Mouse (Mus musculus) midbrain, embryonic 14.5 days (tissue): ENCODE data around the gene Zfp69. TPM values are rescaled to one million over a fixed set of nuclear protein-coding genes. Genes with fewer than 3 reads are reported as not detected.

Experiments used
- ATAC-seq: fragments of 200-750 bp; cut with Nextera tagmentation; 2 replicates; pipeline ENCODE4 v1.8.0; 2017; ENCODE audit warnings: moderate number of reproducible peaks, moderate library complexity; ENCODE audit not compliant: low FRiP score, low TSS enrichment
- DNase-seq: peaks from one replicate; pipeline ENCODE4 v3.0.0-alpha.2; 2015
- H3K27ac ChIP-seq: fragments of 300-500 bp; sonication (generic); replicated peaks from 2 replicates; pipeline ENCODE4 v1.5.1; 2014; ENCODE audit warnings: mild to moderate bottlenecking, low read depth, low read length, moderate library complexity
- H3K27me3 ChIP-seq: fragments of 300-500 bp; sonication (generic); 2 replicates; pipeline ENCODE4 v1.6.1; 2014; ENCODE audit warnings: low read length, control low read depth, mixed read lengths; ENCODE audit not compliant: control insufficient read depth, insufficient read depth
- H3K36me3 ChIP-seq: fragments of 300-500 bp; sonication (generic); 2 replicates; pipeline ENCODE4 v1.6.1; 2014; ENCODE audit warnings: low read length, control low read depth; ENCODE audit not compliant: control insufficient read depth, insufficient read depth
- H3K4me1 ChIP-seq: fragments of 300-500 bp; sonication (generic); 2 replicates; pipeline ENCODE4 v1.6.1; 2014; ENCODE audit warnings: mild to moderate bottlenecking, antibody characterized with exemption, low read length, control low read depth; ENCODE audit not compliant: control insufficient read depth, insufficient read depth
- H3K4me2 ChIP-seq: fragments of 300-500 bp; sonication (generic); 2 replicates; pipeline ENCODE4 v1.6.1; 2014; ENCODE audit warnings: mild to moderate bottlenecking, low read length, moderate library complexity
- H3K4me3 ChIP-seq: fragments of 300-500 bp; sonication (generic); replicated peaks from 2 replicates; pipeline ENCODE4 v1.5.1; 2014; ENCODE audit warnings: low read depth, low read length
- H3K9ac ChIP-seq: fragments of 300-500 bp; sonication (generic); replicated peaks from 2 replicates; pipeline ENCODE4 v1.6.1; 2014; ENCODE audit warnings: mild to moderate bottlenecking, low read length, moderate library complexity
- H3K9me3 ChIP-seq: fragments of 300-500 bp; sonication (generic); 2 replicates; pipeline ENCODE4 v1.6.1; 2016; ENCODE audit warnings: low read length, control low read depth, mixed read lengths; ENCODE audit not compliant: control insufficient read depth
- WGBS: fragments of 180-500 bp; shearing (Covaris S2); extraction: QIAGEN DNeasy Blood & Tissue Kit; methylation state at CpG from one replicate; pipeline ENCODE4 v1.1.7; 2014; 5-methylcytosine and 5-hydroxymethylcytosine counted together
- polyA plus RNA-seq: library from polyadenylated mRNA; unstranded; fragments of >200 nt; fragmentation: Nextera tagmentation; extraction: Ambion mirVana; gene quantifications from 2 replicates; pipeline ENCODE4 v1.2.1, GENCODE M21; 2014

Gene Zfp69
- polyA plus RNA-seq, 1 experiment from 2014 or later, result 6.6 TPM

GRCm38 (mm10) chr4:120914501-120914900, 37.0 kb downstream of the Zfp69 start:
- Histone ChIP-seq H3K36me3 (no peaks in the 10 kb centered on the region), H3K4me1 (no peaks in the 10 kb centered on the region), H3K9ac (no peak overlapping the region), H3K9me3 (no peaks in the 10 kb centered on the region), H3K27me3 (no peaks in the 10 kb centered on the region), H3K4me2 (no peak overlapping the region), H3K27ac (no peak overlapping the region), H3K4me3 (no peak overlapping the region)
- ATAC-seq (no peak), DNase-seq (no peak)
- WGBS, result 78% methylated on average over 4 of the region's 4 CpGs

- 89% methylated on average over 1 of the region's 1 CpGs for WGBS
- no peak for ATAC-seq
- Histone ChIP-seq H3K9me3 (no peaks in the 10 kb centered on the region), H3K36me3 (no peaks in the 10 kb centered on the region), H3K4me1 (no peaks in the 10 kb centered on the region), H3K27ac (no peak overlapping the region), H3K27me3 (no peaks in the 10 kb centered on the region), H3K4me2 (no peak overlapping the region), H3K9ac (no peak overlapping the region), H3K4me3 (no peak overlapping the region)
- DNase-seq, result no peak
Measured at GRCm38 (mm10) chr4:120913861-120914260, 37.6 kb downstream of the Zfp69 start.

DNA sequence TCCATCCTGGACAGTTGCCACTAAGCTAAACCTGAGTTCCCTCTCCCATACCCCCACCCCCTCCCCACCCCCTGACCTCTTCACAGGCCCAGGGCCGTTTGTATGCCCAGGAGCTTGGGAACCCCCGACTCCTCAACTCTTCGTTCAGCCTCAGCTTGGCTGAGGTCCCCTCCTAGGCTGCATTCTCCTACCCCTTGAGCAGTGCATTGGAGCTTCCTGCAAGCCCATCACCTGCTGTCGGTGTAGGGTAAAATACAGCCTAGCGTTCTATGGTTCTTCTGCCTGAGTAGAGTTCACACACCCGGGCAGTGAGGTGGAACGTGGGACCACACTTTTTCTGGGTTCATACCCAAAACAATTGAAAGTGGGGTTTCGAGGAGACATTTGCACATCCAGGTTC, 38.1 kb downstream of the Zfp69 start:
- no peak overlapping the region for H3K9ac ChIP-seq
- H3K36me3 ChIP-seq, result no peaks in the 10 kb centered on the region
- no peak overlapping the region for H3K4me3 ChIP-seq
- no peak overlapping the region for H3K4me2 ChIP-seq
- no peak for ATAC-seq
- no peaks in the 10 kb centered on the region for H3K9me3 ChIP-seq
- H3K27me3 ChIP-seq, result no peaks in the 10 kb centered on the region
- 73% methylated on average over 8 of the region's 8 CpGs for whole genome bisulfite sequencing
- no peaks in the 10 kb centered on the region for H3K4me1 ChIP-seq
- no peak for DNase-seq
- no peak overlapping the region for H3K27ac ChIP-seq

DNA sequence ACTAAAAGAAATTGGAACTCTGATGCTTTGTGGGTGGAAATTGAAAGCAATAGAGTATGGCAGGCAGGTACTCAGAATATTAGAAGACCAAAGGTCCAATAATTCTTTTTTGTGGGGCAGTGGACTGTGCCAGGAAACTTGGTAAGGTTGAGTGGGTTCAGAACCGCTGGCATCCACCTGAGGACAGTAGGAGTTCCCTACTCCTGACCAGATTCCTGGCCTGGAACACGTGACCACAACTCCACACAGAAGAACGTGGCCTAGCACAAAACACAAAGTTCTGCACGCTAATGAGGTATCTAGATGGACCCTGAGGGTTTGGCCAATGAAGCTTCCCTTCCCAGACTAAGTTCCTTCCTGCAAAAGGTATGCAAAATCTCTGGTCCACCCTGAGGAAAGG, 38.6 kb downstream of the Zfp69 start:
- H3K36me3 ChIP-seq, result no peaks in the 10 kb centered on the region
- no peak for ATAC-seq
- H3K4me2 ChIP-seq, result no peak overlapping the region
- no peak for DNase-seq
- H3K9ac ChIP-seq, result no peak overlapping the region
- no peak overlapping the region for H3K27ac ChIP-seq
- 50% methylated on average over 4 of the region's 4 CpGs for WGBS
- no peaks in the 10 kb centered on the region for H3K9me3 ChIP-seq
- no peaks in the 10 kb centered on the region for H3K4me1 ChIP-seq
- H3K27me3 ChIP-seq, result no peaks in the 10 kb centered on the region
- H3K4me3 ChIP-seq, result no peak overlapping the region

DNA sequence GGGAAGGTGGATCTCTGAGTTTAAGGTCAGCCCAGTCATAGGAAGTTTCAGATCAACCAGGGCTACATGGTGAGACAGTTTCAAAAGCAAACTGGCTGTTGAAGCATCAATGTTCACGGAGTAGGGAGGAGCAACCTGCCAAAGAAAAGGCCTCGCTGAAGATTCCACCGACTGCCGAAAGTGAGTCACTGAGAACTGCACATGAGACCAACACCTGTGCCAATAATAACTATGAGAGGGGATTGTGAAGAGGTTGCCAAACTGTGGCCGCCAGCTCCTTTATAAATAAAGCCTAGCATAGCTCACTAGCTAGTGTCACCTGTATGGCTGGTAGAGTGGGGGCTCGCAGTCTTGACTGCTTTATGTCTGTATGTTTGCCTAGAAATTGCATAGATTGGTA, 40.4 kb downstream of the Zfp69 start:
- Histone ChIP-seq H3K9ac (no peak overlapping the region), H3K36me3 (no peaks in the 10 kb centered on the region), H3K27ac (no peak overlapping the region), H3K4me2 (no peak overlapping the region), H3K9me3 (no peaks in the 10 kb centered on the region), H3K4me1 (no peaks in the 10 kb centered on the region), H3K27me3 (no peaks in the 10 kb centered on the region), H3K4me3 (no peak overlapping the region)
- 88% methylated on average over 6 of the region's 6 CpGs for WGBS
- DNase-seq, result no peak
- ATAC-seq, result no peak

GRCm38 (mm10) chr4:120909558-120910150, 41.8 kb downstream of the Zfp69 start:
- Histone ChIP-seq H3K4me3 (no peak overlapping the region), H3K4me2 (no peak overlapping the region), H3K9me3 (no peaks in the 10 kb centered on the region), H3K4me1 (no peaks in the 10 kb centered on the region), H3K36me3 (no peaks in the 10 kb centered on the region), H3K27ac (no peak overlapping the region), H3K27me3 (no peaks in the 10 kb centered on the region), H3K9ac (no peak overlapping the region)
- 32% methylated on average over 15 of the region's 15 CpGs for WGBS
- ATAC-seq (no peak; the same call in 1 of the 2 replicates), DNase-seq (peak; percentile 94)

GRCm38 (mm10) chr4:120905644-120906043, 45.9 kb downstream of the Zfp69 start:
- no peak for ATAC-seq
- H3K9me3 ChIP-seq, result no peaks in the 10 kb centered on the region
- H3K4me1 ChIP-seq, result no peaks in the 10 kb centered on the region
- H3K9ac ChIP-seq, result no peak overlapping the region
- no peaks in the 10 kb centered on the region for H3K27me3 ChIP-seq
- no peak overlapping the region for H3K4me3 ChIP-seq
- 80% methylated on average over 5 of the region's 5 CpGs for WGBS
- H3K27ac ChIP-seq, result no peak overlapping the region
- DNase-seq, result no peak
- H3K36me3 ChIP-seq, result no peaks in the 10 kb centered on the region
- H3K4me2 ChIP-seq, result no peak overlapping the region

- ATAC-seq, result no peak
- Histone ChIP-seq H3K27me3 (no peaks in the 10 kb centered on the region), H3K4me2 (no peak overlapping the region), H3K9me3 (no peaks in the 10 kb centered on the region), H3K4me1 (no peaks in the 10 kb centered on the region), H3K9ac (no peak overlapping the region), H3K36me3 (no peaks in the 10 kb centered on the region), H3K27ac (no peak overlapping the region), H3K4me3 (no peak overlapping the region)
- no peak for DNase-seq
- 82% methylated on average over 4 of the region's 4 CpGs for WGBS
Measured at GRCm38 (mm10) chr4:120904533-120904932, 47.0 kb downstream of the Zfp69 start.

- DNase-seq, result no peak
- no peak for ATAC-seq
- Histone ChIP-seq H3K4me2 (no peak overlapping the region), H3K27me3 (no peaks in the 10 kb centered on the region), H3K4me3 (no peak overlapping the region), H3K4me1 (no peaks in the 10 kb centered on the region), H3K9me3 (no peaks in the 10 kb centered on the region), H3K36me3 (no peaks in the 10 kb centered on the region), H3K9ac (no peak overlapping the region), H3K27ac (no peak overlapping the region)
- WGBS, result 84% methylated on average over 7 of the region's 7 CpGs
Measured at GRCm38 (mm10) chr4:120895810-120896584, 55.5 kb downstream of the Zfp69 start.
